Mouse (Mus musculus) layer of hippocampus, adult 9-10 months (tissue): ENCODE measurements around the gene Reps2.
A peak's percentile ranks its signal among the peaks of the same experiment; 100 is the strongest.

ENCODE experiments used
- DNase-seq: peaks from one replicate; pipeline ENCODE4 v3.0.0; 2022; ENCODE audit warnings: low spot score

The Reps2 gene

GRCm38 (mm10) chrX:162589173-162589805 lies 54.2 kb downstream of the Reps2 start:
- DNase-seq: no peak

- DNase-seq: no peak
Measured at GRCm38 (mm10) chrX:162584349-162584748, 59.1 kb downstream of the Reps2 start.

- no peak for DNase-seq
Measured at GRCm38 (mm10) chrX:162580521-162580920, 62.9 kb downstream of the Reps2 start.

DNA sequence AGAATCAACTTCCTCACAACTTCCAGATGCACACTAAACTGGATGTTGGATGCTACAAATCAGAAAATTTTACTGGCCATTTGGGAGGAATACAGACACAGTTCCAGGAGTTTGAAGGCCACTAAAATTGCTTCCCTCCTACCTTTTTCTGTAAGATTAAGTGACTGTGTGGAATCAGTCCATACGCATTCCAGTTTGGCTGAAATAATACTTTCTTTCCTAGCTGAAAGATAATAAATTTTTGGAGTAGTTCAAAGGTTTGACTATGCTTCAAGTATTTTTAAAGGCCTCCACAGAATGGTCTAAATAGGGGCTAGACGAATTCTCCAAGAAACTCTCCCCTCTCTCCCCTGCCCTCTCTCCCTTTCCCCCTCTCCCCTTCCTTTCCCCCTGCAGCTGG lies 75.0 kb downstream of the Reps2 start:
- no peak for DNase-seq

DNA sequence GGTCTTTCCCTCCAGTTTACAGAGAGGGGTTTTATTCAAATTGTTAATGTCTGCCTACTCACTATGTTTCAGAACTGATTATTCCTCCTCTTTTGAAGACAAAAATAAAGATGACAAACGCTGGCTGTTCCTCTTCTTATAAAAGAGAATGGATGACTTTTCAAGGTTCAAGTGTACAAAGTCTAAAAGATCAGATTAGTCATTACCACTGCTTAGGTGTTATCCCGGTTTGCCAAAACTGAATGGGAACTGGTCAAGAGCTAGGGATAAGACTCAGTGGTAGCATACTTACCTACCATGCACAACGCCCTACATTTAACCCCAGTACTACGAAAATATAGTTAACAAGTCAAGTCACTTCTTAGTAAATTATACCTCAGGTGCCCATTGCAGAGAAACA lies 77.9 kb downstream of the Reps2 start:
- DNase-seq: no peak

- DNase-seq: no peak
Measured at GRCm38 (mm10) chrX:162556459-162556841, 87.0 kb downstream of the Reps2 start.

- no peak for DNase-seq
Measured at GRCm38 (mm10) chrX:162555729-162556458, 87.6 kb downstream of the Reps2 start.

- DNase-seq: peak; percentile 30
Measured at GRCm38 (mm10) chrX:162554513-162554912, 88.9 kb downstream of the Reps2 start.

DNA sequence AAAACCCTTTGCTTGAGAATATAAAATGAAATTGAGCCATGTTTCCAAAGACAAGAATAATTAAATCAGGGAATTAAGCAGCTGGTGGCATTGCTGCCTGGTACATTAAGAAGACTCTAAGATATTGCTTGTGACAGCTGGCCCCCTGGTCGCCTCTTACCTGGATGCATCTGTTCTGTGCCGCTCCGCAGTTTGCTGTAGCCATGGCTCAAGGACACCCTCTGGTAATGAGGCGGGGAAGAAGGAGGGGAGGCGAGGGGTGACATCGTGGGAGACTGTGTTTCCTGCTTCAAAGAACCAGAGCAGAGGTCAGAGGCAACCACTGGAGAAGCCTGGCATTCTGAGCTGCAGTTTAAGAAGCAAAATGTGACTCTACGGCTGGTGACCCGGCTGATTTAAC lies 91.1 kb downstream of the Reps2 start:
- no peak for DNase-seq

DNA sequence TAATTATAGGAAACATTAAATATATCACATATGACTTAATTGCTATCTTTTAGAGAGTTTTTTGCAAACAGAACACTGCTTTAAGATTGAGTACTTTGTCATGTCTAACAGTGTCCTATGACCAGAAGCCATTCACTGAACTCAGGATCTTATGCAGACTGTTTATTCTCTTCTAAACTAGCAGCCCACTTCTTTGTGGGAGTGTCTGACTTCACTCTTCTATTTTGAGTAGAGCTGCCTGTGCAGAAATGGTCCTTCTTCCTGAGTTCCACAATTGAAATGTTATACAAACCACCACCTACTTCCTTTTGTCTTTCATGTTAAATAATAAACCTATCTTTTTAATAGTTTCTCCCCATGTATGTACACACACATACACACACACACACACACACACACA lies 98.4 kb downstream of the Reps2 start:
- DNase-seq: no peak

- DNase-seq: no peak
Measured at GRCm38 (mm10) chrX:162542576-162543227, 100.7 kb downstream of the Reps2 start.

GRCm38 (mm10) chrX:162541961-162542360 lies 101.5 kb downstream of the Reps2 start:
- DNase-seq: no peak

DNA sequence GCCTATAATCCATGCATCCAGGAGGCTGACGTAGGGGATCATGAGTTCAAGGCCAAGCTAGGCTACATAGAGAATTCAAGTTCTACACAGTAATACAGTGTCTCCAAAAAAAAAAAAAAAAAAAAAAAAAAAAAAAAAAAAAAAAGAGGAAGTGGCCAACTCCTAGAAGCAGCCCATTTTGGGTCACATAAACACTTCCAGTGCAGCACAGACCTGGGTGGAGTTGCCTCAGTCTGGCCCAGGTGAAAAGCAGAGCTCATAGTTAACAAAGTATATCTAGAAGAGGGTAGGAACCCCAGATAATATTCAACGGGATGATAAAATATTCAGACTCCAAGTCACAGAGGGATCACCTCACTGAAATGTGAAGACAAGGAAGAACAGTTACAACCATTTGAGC lies 112.4 kb downstream of the Reps2 start:
- DNase-seq: no peak

GRCm38 (mm10) chrX:162527240-162527639 lies 116.2 kb downstream of the Reps2 start:
- DNase-seq: peak; percentile 50

- no peak for DNase-seq
Measured at GRCm38 (mm10) chrX:162521831-162522514, 121.5 kb downstream of the Reps2 start.

DNA sequence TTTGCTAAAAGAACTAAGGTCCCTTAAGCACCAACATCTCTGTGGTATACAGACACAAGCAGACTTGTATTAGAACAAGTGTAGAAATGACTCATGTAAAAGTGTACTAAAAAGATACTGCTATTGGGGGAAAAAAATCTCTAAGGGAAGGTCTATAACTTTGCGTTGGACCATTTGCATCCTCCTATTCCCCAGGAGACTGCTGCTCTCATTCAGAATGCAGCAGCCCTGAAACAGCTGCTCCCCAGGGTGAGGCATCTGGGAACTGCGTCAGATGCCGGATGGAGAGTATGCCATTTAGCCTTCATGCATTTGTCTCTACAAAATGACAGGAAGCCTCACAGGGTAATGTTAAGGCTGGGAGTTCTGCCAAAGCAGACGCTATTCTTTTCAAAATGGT lies 122.3 kb downstream of the Reps2 start:
- DNase-seq: no peak

DNA sequence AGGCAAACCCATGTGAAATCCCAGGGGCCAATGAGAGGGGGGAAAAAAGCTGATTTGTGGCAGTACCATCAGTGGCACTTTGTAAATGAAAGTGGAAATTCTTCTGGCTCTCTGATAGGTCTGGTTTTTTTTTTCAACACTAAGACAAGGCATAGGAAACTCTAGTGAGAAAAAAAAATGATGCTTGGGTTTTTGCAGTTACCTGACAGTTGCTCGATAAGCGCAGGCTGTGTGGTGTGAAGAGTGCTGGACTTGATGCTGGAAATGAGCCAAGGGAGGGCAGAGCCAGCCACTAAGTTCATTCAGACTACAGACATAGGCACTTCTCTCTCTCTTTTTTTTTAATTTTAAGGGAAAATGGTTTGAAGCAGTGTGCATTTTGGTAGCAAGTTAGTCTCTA lies 123.1 kb downstream of the Reps2 start:
- DNase-seq: no peak

- DNase-seq: peak; percentile 18
Measured at GRCm38 (mm10) chrX:162510426-162510980, 132.9 kb downstream of the Reps2 start.

DNA sequence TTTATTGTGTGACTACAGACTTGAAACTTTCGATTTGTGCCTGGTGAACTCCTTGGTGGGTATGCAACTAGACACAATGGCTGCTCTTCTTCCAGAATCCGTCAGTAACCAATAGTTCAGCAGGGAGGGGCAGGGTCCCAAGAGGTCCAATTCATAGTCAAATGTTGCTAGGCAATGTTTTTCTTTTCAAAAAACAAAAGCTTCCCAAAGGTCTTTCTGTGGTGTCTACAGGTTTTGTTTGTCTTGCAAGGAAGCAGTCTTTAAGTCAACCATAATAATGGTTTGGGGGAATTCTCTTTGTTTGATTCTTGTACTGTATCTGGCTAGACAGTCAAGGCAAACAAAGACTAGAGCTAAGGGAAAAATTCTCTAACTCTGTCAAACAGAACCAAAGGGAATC lies 138.3 kb downstream of the Reps2 start:
- DNase-seq: no peak

GRCm38 (mm10) chrX:162503436-162503835 lies 140.0 kb downstream of the Reps2 start:
- DNase-seq: no peak

- DNase-seq: no peak
Measured at GRCm38 (mm10) chrX:162500962-162501361, 142.5 kb downstream of the Reps2 start.

- DNase-seq: no peak
Measured at GRCm38 (mm10) chrX:162496485-162496884, 147.0 kb downstream of the Reps2 start.
